Mouse (Mus musculus): Measurements from ENCODE around the gene Fam216b. TPM values are rescaled to one million over a fixed set of nuclear protein-coding genes. Genes with fewer than 3 reads are reported as not detected.

The Fam216b gene
- total and polyA plus RNA-seq, 3 experiments = not detected

- no peaks in the 10 kb centered on the region for H3K4me1 ChIP-seq (ENCODE audit: control insufficient read depth in 1 of 2, insufficient read depth in 2 of 2, low read length in 2 of 2)
- no peak overlapping the region for H3K9ac ChIP-seq (ENCODE audit: control insufficient read depth, low read depth, low read length, poor library complexity, severe bottlenecking)
- H3K36me3 ChIP-seq (ENCODE audit: control insufficient read depth in 1 of 2, insufficient read depth in 2 of 2, low read length in 2 of 2) = no peaks in the 10 kb centered on the region
- TF ChIP-seq MAFK (IDR thresholded peaks at IDR 0.05; ENCODE audit: borderline replicate concordance, low read depth, low read length) = no peak
- no peak for TF ChIP-seq CTCF (IDR thresholded peaks at IDR 0.05 in 2 of 3, conservative IDR thresholded peaks at IDR 0.05 in 1 of 3; ENCODE audit: control insufficient read depth in 1 of 3, insufficient read depth in 1 of 3, low read depth in 2 of 3, low read length in 3 of 3, poor library complexity in 1 of 3, severe bottlenecking in 1 of 3)
- TF ChIP-seq ZC3H11A (IDR thresholded peaks at IDR 0.05; ENCODE audit: low read depth, low read length) = no peak
- no peak for TF ChIP-seq ZNF384 (IDR thresholded peaks at IDR 0.05; ENCODE audit: low read depth, low read length)
- no peak for TF ChIP-seq ELF1 (IDR thresholded peaks at IDR 0.05; ENCODE audit: low read depth, low read length)
- no peak for TF ChIP-seq EP300 (IDR thresholded peaks at IDR 0.05; ENCODE audit: low read depth in 1 of 2, low read length in 2 of 2)
- TF ChIP-seq NELFE (IDR thresholded peaks at IDR 0.05; ENCODE audit: low read depth, low read length) = no peak
- no peak for TF ChIP-seq E2F4 (IDR thresholded peaks at IDR 0.05; ENCODE audit: borderline replicate concordance, low read depth, low read length)
- TF ChIP-seq CHD2 (IDR thresholded peaks at IDR 0.05; ENCODE audit: low read length) = no peak
- no peak for TF ChIP-seq NRF1 (IDR thresholded peaks at IDR 0.05; ENCODE audit: insufficient read depth, low read depth, low read length, poor library complexity, severe bottlenecking)
- TF ChIP-seq UBTF (IDR thresholded peaks at IDR 0.05; ENCODE audit: borderline replicate concordance, insufficient read depth, low read depth, low read length) = no peak
- TF ChIP-seq SMC3 (IDR thresholded peaks at IDR 0.05; ENCODE audit: low read depth, low read length) = no peak
- H3K27me3 ChIP-seq (ENCODE audit: control insufficient read depth in 1 of 2, insufficient read depth in 2 of 2, low read length in 2 of 2) = no peaks in the 10 kb centered on the region
- no peak overlapping the region for H3K4me3 ChIP-seq (ENCODE audit: control insufficient read depth in 1 of 2, insufficient read depth in 1 of 2, low read depth in 2 of 2, low read length in 2 of 2)
- no peaks in the 10 kb centered on the region for H3K79me2 ChIP-seq (ENCODE audit: control insufficient read depth, insufficient read depth, low read length, poor library complexity)
- no peak overlapping the region for H3K27ac ChIP-seq (ENCODE audit: control insufficient read depth, low read depth, low read length)
- no peaks in the 10 kb centered on the region for H3K9me3 ChIP-seq (replicated peaks; ENCODE audit: insufficient read depth, low read length)
- no peak for DNase-seq (ENCODE audit: low read depth, low spot score)
These were observed 20.6 kb upstream of the Fam216b start for GRCm38 (mm10) chr14:78109419-78109818.

- H3K4me3 ChIP-seq (ENCODE audit: control insufficient read depth in 1 of 2, insufficient read depth in 1 of 2, low read depth in 2 of 2, low read length in 2 of 2) = no peak overlapping the region
- H3K79me2 ChIP-seq (ENCODE audit: control insufficient read depth, insufficient read depth, low read length, poor library complexity) = no peaks in the 10 kb centered on the region
- H3K27me3 ChIP-seq (ENCODE audit: control insufficient read depth in 1 of 2, insufficient read depth in 2 of 2, low read length in 2 of 2) = no peaks in the 10 kb centered on the region
- TF ChIP-seq GABPA (IDR thresholded peaks at IDR 0.05; ENCODE audit: low read depth, low read length) = no peak
- TF ChIP-seq ZC3H11A (IDR thresholded peaks at IDR 0.05; ENCODE audit: low read depth, low read length) = no peak
- no peak for TF ChIP-seq TBP (IDR thresholded peaks at IDR 0.05; ENCODE audit: low read depth, low read length)
- TF ChIP-seq MXI1 (IDR thresholded peaks at IDR 0.05; ENCODE audit: low read depth, low read length) = no peak
- TF ChIP-seq NELFE (IDR thresholded peaks at IDR 0.05; ENCODE audit: low read depth, low read length) = no peak
- TF ChIP-seq MYC (IDR thresholded peaks at IDR 0.05; ENCODE audit: low read depth, low read length) = no peak
- TF ChIP-seq RCOR1 (IDR thresholded peaks at IDR 0.05; ENCODE audit: low read depth, low read length) = no peak
- no peak for TF ChIP-seq USF2 (IDR thresholded peaks at IDR 0.05; ENCODE audit: borderline replicate concordance in 1 of 2, insufficient read depth in 1 of 2, low read depth in 1 of 2, low read length in 2 of 2)
- TF ChIP-seq JUND (IDR thresholded peaks at IDR 0.05; ENCODE audit: low read depth, low read length) = no peak
- TF ChIP-seq TCF12 (IDR thresholded peaks at IDR 0.05; ENCODE audit: low read depth, low read length) = no peak
- TF ChIP-seq POLR2A (IDR thresholded peaks at IDR 0.05; ENCODE audit: control insufficient read depth in 1 of 2, insufficient read depth in 1 of 2, low read depth in 1 of 2, low read length in 2 of 2, poor library complexity in 1 of 2) = no peak
- no peak for TF ChIP-seq ETS1 (IDR thresholded peaks at IDR 0.05; ENCODE audit: low read depth, low read length)
- TF ChIP-seq SIN3A (IDR thresholded peaks at IDR 0.05; ENCODE audit: low read length) = no peak
- no peak for TF ChIP-seq UBTF (IDR thresholded peaks at IDR 0.05; ENCODE audit: borderline replicate concordance, insufficient read depth, low read depth, low read length)
- no peak for TF ChIP-seq CHD2 (IDR thresholded peaks at IDR 0.05; ENCODE audit: low read length)
- no peak for TF ChIP-seq GATA1 (IDR thresholded peaks at IDR 0.05; ENCODE audit: low read depth, low read length)
- TF ChIP-seq E2F4 (IDR thresholded peaks at IDR 0.05; ENCODE audit: borderline replicate concordance, low read depth, low read length) = no peak
- no peak for DNase-seq (ENCODE audit: low read depth, low spot score)
- no peaks in the 10 kb centered on the region for H3K4me1 ChIP-seq (ENCODE audit: control insufficient read depth in 1 of 2, insufficient read depth in 2 of 2, low read length in 2 of 2)
- no peak overlapping the region for H3K9ac ChIP-seq (ENCODE audit: control insufficient read depth, low read depth, low read length, poor library complexity, severe bottlenecking)
- no peaks in the 10 kb centered on the region for H3K9me3 ChIP-seq (replicated peaks; ENCODE audit: insufficient read depth, low read length)
- H3K27ac ChIP-seq (ENCODE audit: control insufficient read depth, low read depth, low read length) = no peak overlapping the region
- no peaks in the 10 kb centered on the region for H3K36me3 ChIP-seq (ENCODE audit: control insufficient read depth in 1 of 2, insufficient read depth in 2 of 2, low read length in 2 of 2)
These were observed 19.6 kb upstream of the Fam216b start for GRCm38 (mm10) chr14:78108388-78108787.
